Mouse (Mus musculus): ENCODE results near the gene Gm10553. TPM values are rescaled to one million over a fixed set of nuclear protein-coding genes. Genes with fewer than 3 reads are reported as not detected.
"Not testable (repeated sequence)": the region's sequence is repeated elsewhere in the genome, so short reads cannot be mapped to it uniquely, and the experiment has no call there.

Gene Gm10553
- not detected in 2 replicates for polyA plus RNA-seq (2015; fragmentation: Nextera tagmentation; extraction: Ambion mirVana)

DNA sequence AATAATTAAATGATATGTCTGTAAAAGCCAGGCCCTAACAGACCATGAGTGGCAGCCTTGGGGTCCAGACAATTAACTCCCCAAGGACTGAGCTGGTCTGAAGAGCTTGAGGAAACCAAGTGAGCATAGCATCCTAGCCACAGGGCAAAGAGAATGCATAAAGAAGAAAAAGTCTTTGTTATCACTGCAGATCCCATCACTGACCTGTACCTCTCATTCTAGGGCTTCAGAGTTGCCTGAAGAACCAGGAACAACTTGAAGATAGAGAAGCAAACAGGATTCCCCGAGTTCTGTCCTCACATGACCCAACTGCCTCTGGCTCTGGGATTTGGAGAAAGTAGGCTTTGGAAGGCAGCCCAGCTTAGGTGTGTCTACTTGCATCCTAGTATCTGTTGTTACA is at the start of gene Gm10553:
Gene Gm10553 (plus strand): TSS at position 301 of the 400 bp plus-strand sequence.
- not testable (repeated sequence) for H3K4me2 ChIP-seq (ENCODE audit: low read depth, low read length); H3K36me3 ChIP-seq (ENCODE audit: control insufficient read depth, insufficient read depth, low read length); H3K4me1 ChIP-seq (ENCODE audit: control insufficient read depth, insufficient read depth, low read length); H3K4me3 ChIP-seq (ENCODE audit: low read length); ATAC-seq; H3K27me3 ChIP-seq (replicated peaks; ENCODE audit: control insufficient read depth, insufficient read depth, low read length); H3K27ac ChIP-seq (ENCODE audit: low read length); H3K9ac ChIP-seq (ENCODE audit: low read depth, low read length); H3K9me3 ChIP-seq (ENCODE audit: control insufficient read depth, low read length)
- 75% methylated on average over 1 of the region's 1 CpGs for WGBS

- not testable (repeated sequence) for H3K9me3 ChIP-seq (ENCODE audit: control insufficient read depth, low read length); H3K9ac ChIP-seq (ENCODE audit: low read depth, low read length); H3K4me3 ChIP-seq (ENCODE audit: low read length); H3K27ac ChIP-seq (ENCODE audit: low read length); H3K4me2 ChIP-seq (ENCODE audit: low read depth, low read length); H3K4me1 ChIP-seq (ENCODE audit: control insufficient read depth, insufficient read depth, low read length); H3K36me3 ChIP-seq (ENCODE audit: control insufficient read depth, insufficient read depth, low read length); ATAC-seq; H3K27me3 ChIP-seq (replicated peaks; ENCODE audit: control insufficient read depth, insufficient read depth, low read length)
- 69% methylated on average over 3 of the region's 3 CpGs for WGBS
These were observed 28.3 kb upstream of the Gm10553 start for GRCm38 (mm10) chr1:85071690-85072089.

DNA sequence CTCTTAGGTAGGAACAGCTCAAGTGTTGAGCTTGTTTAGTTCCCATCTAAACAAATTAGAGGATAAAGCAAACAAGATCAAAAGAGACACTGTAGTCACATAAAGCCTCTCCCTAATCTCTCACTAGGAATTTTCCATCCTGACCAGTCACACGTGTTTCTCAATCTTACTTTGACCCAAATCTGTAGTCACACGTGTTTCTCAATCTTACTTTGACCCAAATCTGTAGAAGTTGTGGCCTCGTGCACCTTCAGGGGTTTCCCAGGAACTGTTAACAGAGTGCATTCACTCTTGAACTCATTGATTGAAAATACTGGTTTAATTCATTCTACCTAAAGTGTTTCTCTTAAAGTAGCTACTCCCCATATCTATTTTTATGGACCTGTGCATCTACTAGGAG is 26.9 kb upstream of the Gm10553 start:
- ATAC-seq = not testable (repeated sequence)

GRCm38 (mm10) chr1:85084803-85085202 is 15.2 kb upstream of the Gm10553 start:
- 54% methylated on average over 3 of the region's 3 CpGs for WGBS
- not testable (repeated sequence) for H3K27me3 ChIP-seq (replicated peaks; ENCODE audit: control insufficient read depth, insufficient read depth, low read length); H3K36me3 ChIP-seq (ENCODE audit: control insufficient read depth, insufficient read depth, low read length); H3K4me2 ChIP-seq (ENCODE audit: low read depth, low read length); ATAC-seq; H3K27ac ChIP-seq (ENCODE audit: low read length); H3K4me3 ChIP-seq (ENCODE audit: low read length); H3K9ac ChIP-seq (ENCODE audit: low read depth, low read length); H3K9me3 ChIP-seq (ENCODE audit: control insufficient read depth, low read length); H3K4me1 ChIP-seq (ENCODE audit: control insufficient read depth, insufficient read depth, low read length)

More for the DNA sequence above, 26.9 kb upstream of the Gm10553 start:
- not testable (repeated sequence) for H3K27me3 ChIP-seq (replicated peaks; ENCODE audit: control insufficient read depth, insufficient read depth, low read length); H3K4me3 ChIP-seq (ENCODE audit: low read length); H3K9me3 ChIP-seq (ENCODE audit: control insufficient read depth, low read length); H3K27ac ChIP-seq (ENCODE audit: low read length); H3K9ac ChIP-seq (ENCODE audit: low read depth, low read length); H3K36me3 ChIP-seq (ENCODE audit: control insufficient read depth, insufficient read depth, low read length); H3K4me1 ChIP-seq (ENCODE audit: control insufficient read depth, insufficient read depth, low read length); H3K4me2 ChIP-seq (ENCODE audit: low read depth, low read length)
- WGBS = 65% methylated on average over 3 of the region's 3 CpGs

- H3K36me3 ChIP-seq (ENCODE audit: control insufficient read depth, insufficient read depth, low read length); H3K27ac ChIP-seq (ENCODE audit: low read length); ATAC-seq; H3K9ac ChIP-seq (ENCODE audit: low read depth, low read length); H3K4me3 ChIP-seq (ENCODE audit: low read length); H3K9me3 ChIP-seq (ENCODE audit: control insufficient read depth, low read length); H3K4me1 ChIP-seq (ENCODE audit: control insufficient read depth, insufficient read depth, low read length); H3K27me3 ChIP-seq (replicated peaks; ENCODE audit: control insufficient read depth, insufficient read depth, low read length); H3K4me2 ChIP-seq (ENCODE audit: low read depth, low read length): not testable (repeated sequence)
- 100% methylated on average over 1 of the region's 1 CpGs for WGBS
These were observed 13.8 kb upstream of the Gm10553 start for GRCm38 (mm10) chr1:85086211-85086610.

DNA sequence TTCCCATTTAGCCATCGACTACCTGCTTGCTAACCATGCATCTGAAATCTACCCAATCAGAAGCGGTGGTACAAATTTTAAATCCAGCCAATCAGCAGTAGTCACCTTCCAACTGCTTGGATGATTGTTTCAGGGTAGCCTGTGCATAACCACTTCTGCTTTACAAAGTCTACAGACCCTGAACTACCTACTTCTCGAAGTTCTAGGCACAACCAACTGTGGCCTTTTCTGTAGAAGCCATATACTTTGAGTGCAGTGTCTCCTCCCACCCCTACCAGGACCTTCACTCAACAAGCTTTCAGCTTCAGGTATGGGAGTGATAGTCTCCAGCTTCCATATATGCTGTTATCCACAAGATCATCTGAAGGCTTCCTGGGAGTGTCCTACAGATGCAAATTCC is 7.8 kb upstream of the Gm10553 start:
- not testable (repeated sequence) for H3K4me1 ChIP-seq (ENCODE audit: control insufficient read depth, insufficient read depth, low read length); H3K27ac ChIP-seq (ENCODE audit: low read length); H3K4me3 ChIP-seq (ENCODE audit: low read length); H3K27me3 ChIP-seq (replicated peaks; ENCODE audit: control insufficient read depth, insufficient read depth, low read length); H3K4me2 ChIP-seq (ENCODE audit: low read depth, low read length); H3K9ac ChIP-seq (ENCODE audit: low read depth, low read length); H3K9me3 ChIP-seq (ENCODE audit: control insufficient read depth, low read length); ATAC-seq; H3K36me3 ChIP-seq (ENCODE audit: control insufficient read depth, insufficient read depth, low read length)
- 32% methylated on average over 1 of the region's 3 CpGs for WGBS

GRCm38 (mm10) chr1:85093011-85093572 is 6.9 kb upstream of the Gm10553 start:
- H3K4me3 ChIP-seq (ENCODE audit: low read length); H3K9ac ChIP-seq (ENCODE audit: low read depth, low read length); H3K4me1 ChIP-seq (ENCODE audit: control insufficient read depth, insufficient read depth, low read length); H3K27me3 ChIP-seq (replicated peaks; ENCODE audit: control insufficient read depth, insufficient read depth, low read length); H3K27ac ChIP-seq (ENCODE audit: low read length); H3K36me3 ChIP-seq (ENCODE audit: control insufficient read depth, insufficient read depth, low read length); ATAC-seq; H3K9me3 ChIP-seq (ENCODE audit: control insufficient read depth, low read length); H3K4me2 ChIP-seq (ENCODE audit: low read depth, low read length): not testable (repeated sequence)
- 81% methylated on average over 6 of the region's 7 CpGs for WGBS

GRCm38 (mm10) chr1:85099081-85099480 is 883 bp upstream of the Gm10553 start:
- H3K4me1 ChIP-seq (ENCODE audit: control insufficient read depth, insufficient read depth, low read length); H3K9ac ChIP-seq (ENCODE audit: low read depth, low read length); ATAC-seq; H3K27ac ChIP-seq (ENCODE audit: low read length); H3K4me2 ChIP-seq (ENCODE audit: low read depth, low read length); H3K27me3 ChIP-seq (replicated peaks; ENCODE audit: control insufficient read depth, insufficient read depth, low read length); H3K36me3 ChIP-seq (ENCODE audit: control insufficient read depth, insufficient read depth, low read length); H3K4me3 ChIP-seq (ENCODE audit: low read length); H3K9me3 ChIP-seq (ENCODE audit: control insufficient read depth, low read length): not testable (repeated sequence)
- 86% methylated on average over 5 of the region's 7 CpGs for WGBS

DNA sequence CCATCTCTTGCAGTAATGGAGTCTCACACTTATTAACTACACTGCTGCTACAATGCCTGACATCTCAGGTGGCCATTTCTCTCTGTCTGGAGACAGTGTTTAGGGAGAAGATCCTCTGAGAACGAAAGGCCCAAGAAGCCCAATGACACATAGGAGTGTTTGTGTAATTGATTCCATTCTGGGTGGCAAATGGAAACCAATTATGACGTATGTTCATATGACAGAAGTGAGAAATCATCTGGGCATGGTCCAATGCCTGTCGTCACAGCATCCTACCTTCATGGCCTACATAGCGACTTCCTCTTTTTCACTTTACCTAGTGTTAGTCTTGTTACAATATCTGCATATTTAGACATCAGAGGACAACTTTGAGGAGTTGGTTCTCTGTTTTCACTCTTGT is 1.8 kb downstream of the Gm10553 start:
- not testable (repeated sequence) for H3K27ac ChIP-seq (ENCODE audit: low read length); H3K4me3 ChIP-seq (ENCODE audit: low read length); H3K4me2 ChIP-seq (ENCODE audit: low read depth, low read length); H3K4me1 ChIP-seq (ENCODE audit: control insufficient read depth, insufficient read depth, low read length); H3K36me3 ChIP-seq (ENCODE audit: control insufficient read depth, insufficient read depth, low read length); H3K9ac ChIP-seq (ENCODE audit: low read depth, low read length); ATAC-seq; H3K27me3 ChIP-seq (replicated peaks; ENCODE audit: control insufficient read depth, insufficient read depth, low read length); H3K9me3 ChIP-seq (ENCODE audit: control insufficient read depth, low read length)
- 80% methylated on average over 4 of the region's 4 CpGs for WGBS

DNA sequence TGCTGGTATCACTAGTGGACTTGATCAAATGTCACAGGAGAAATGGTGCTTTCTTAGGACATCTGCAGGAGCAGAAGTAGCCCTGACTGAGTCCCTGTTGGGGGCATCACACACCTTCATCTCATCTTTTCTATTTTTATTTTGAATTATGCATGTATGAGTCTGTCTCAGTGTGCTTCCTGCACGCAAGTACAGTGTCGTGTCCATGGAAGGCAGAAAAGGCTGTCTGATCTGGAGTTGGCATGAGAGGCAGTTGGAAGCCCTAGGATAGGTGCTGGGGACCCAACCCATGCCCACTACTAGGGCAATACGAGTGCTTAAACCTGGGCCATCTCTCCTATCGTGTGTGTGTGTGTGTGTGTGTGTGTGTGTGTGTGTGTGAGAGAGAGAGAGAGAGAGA is 5.4 kb downstream of the Gm10553 start:
- 75% methylated on average over 4 of the region's 4 CpGs for WGBS
- H3K4me2 ChIP-seq (ENCODE audit: low read depth, low read length); H3K9ac ChIP-seq (ENCODE audit: low read depth, low read length); H3K27ac ChIP-seq (ENCODE audit: low read length); H3K27me3 ChIP-seq (replicated peaks; ENCODE audit: control insufficient read depth, insufficient read depth, low read length); ATAC-seq; H3K36me3 ChIP-seq (ENCODE audit: control insufficient read depth, insufficient read depth, low read length); H3K4me3 ChIP-seq (ENCODE audit: low read length); H3K9me3 ChIP-seq (ENCODE audit: control insufficient read depth, low read length); H3K4me1 ChIP-seq (ENCODE audit: control insufficient read depth, insufficient read depth, low read length): not testable (repeated sequence)
